Mouse (Mus musculus): ENCODE measurements around the gene Zfp873. TPM values are rescaled to one million over a fixed set of nuclear protein-coding genes. Genes with fewer than 3 reads are reported as not detected.

Gene Zfp873
- 4.4 and 4.6 TPM in 2 replicates for polyA plus RNA-seq (2021; fragmentation: Nextera tagmentation)
- long read RNA-seq, experiment 1, transcript Zfp873-204 (4 exons, 2,360 nt), result major isoform, 11 of 31 reads
- long read RNA-seq, experiment 1, transcript Zfp873-203 (3 exons, 2,284 nt), result minor isoform, 9 of 31 reads
- long read RNA-seq, experiment 1, partial matches to known transcripts, result 1 of 31 reads
- long read RNA-seq, experiment 1, other reads (novel, unspliced or antisense), result 10 of 31 reads
- long read RNA-seq, experiment 2, partial matches to known transcripts, result 1 of 11 reads
- long read RNA-seq, experiment 2, other reads (novel, unspliced or antisense), result 7 of 11 reads

DNA sequence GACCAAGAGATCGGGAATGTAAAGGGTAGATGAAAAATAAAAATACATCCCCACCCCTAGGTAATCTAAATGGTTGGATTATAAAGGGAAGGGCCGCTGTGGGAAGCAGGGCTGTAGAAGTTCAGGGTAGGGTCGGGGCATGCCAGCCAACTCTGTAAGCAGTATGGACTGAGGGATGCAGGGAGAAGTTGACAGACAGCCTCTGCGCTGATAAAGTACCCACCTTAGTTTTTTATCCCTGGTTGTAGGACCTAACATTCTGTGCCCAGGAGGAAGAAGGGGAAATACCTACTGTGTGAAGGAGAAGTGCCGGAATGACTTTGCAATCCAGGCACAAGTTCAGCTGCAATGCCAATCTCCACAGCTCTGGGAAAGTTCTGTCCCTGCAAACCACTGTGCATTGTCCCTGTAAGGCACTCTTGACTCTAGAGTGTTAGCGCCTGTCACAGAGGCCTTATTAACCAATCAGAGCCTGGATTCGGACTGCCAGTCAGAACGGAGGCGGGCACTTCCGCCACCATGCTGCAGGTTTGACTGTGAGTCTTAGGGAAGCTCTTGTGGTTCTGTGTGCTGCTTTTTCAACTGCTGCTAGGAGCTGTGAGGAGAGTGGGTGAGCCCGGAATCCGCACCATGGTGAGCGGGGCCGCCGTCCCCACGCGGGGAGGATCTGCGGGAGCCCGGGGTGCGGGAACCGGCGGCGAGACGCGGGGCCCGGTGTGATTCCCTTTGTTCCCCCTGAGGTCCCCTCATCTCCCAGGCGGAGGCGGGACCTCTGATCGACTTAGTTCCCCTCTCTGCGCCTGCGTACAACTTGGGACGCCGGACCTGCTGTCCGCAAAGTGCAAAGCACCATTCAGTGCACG is at the start of gene Zfp873:
TSS of gene Zfp873 (plus strand) at position 527 of the 863 bp plus-strand sequence.

GRCm38 (mm10) chr10:82082728-82083621 is 35.1 kb downstream of the Zfp873 start, which contains the start of gene BC024063:
Gene BC024063, plus strand, starts transcription at chr10:82083353.

Other genes with a start within 250 kb of the Zfp873 start
- 0.90 and 0.92 TPM in 2 replicates for gene Gm4767, start 235.9 kb upstream of the Zfp873 start, polyA plus RNA-seq (2021; fragmentation: Nextera tagmentation)
- gene Gm32687, start 184.2 kb upstream of the Zfp873 start, polyA plus RNA-seq (2021; fragmentation: Nextera tagmentation), result 3.2 and 4.0 TPM in 2 replicates
- 1.7 and 1.8 TPM in 2 replicates for gene Zfp781, start 117.6 kb upstream of the Zfp873 start, polyA plus RNA-seq (2021; fragmentation: Nextera tagmentation)
- gene BC024063, start 35.2 kb downstream of the Zfp873 start, polyA plus RNA-seq (2021; fragmentation: Nextera tagmentation), result 1.4 and 2.0 TPM in 2 replicates
- gene AU041133, start 79.9 kb downstream of the Zfp873 start, polyA plus RNA-seq (2021; fragmentation: Nextera tagmentation), result 3.1 and 4.5 TPM in 2 replicates
- gene Zfp938, start 193.2 kb downstream of the Zfp873 start, polyA plus RNA-seq (2021; fragmentation: Nextera tagmentation), result 17.5 and 22.0 TPM in 2 replicates

All from left cerebral cortex, adult 6 months (tissue).